Mouse (Mus musculus) midbrain, embryonic 16.5 days (tissue): ENCODE data around the gene Dchs2. TPM values are rescaled to one million over a fixed set of nuclear protein-coding genes. Genes with fewer than 3 reads are reported as not detected.

Source experiments
- ATAC-seq: fragments of 200-750 bp; cut with Nextera tagmentation; 2 replicates; pipeline ENCODE4 v1.8.0; 2017; ENCODE audit warnings: moderate TSS enrichment
- H3K27ac ChIP-seq: fragments of 300-500 bp; sonication (generic); 2 replicates; pipeline ENCODE4 v1.5.1; 2014; ENCODE audit warnings: mild to moderate bottlenecking, low read length, mixed read lengths
- H3K27me3 ChIP-seq: fragments of 300-500 bp; sonication (generic); 2 replicates; pipeline ENCODE4 v1.6.1; 2014; ENCODE audit warnings: low read depth, low read length, mixed read lengths; ENCODE audit not compliant: control insufficient read depth, insufficient read depth
- H3K36me3 ChIP-seq: fragments of 300-500 bp; sonication (generic); 2 replicates; pipeline ENCODE4 v1.6.1; 2014; ENCODE audit warnings: mild to moderate bottlenecking, low read length, moderate library complexity, mixed read lengths; ENCODE audit not compliant: control insufficient read depth, insufficient read depth
- H3K4me1 ChIP-seq: fragments of 300-500 bp; sonication (generic); 2 replicates; pipeline ENCODE4 v1.6.1; 2014; ENCODE audit warnings: mild to moderate bottlenecking, low read length, mixed read lengths; ENCODE audit not compliant: control insufficient read depth, insufficient read depth
- H3K4me2 ChIP-seq: fragments of 300-500 bp; sonication (generic); 2 replicates; pipeline ENCODE4 v1.6.1; 2014; ENCODE audit warnings: mild to moderate bottlenecking, low read length, mixed read lengths
- H3K4me3 ChIP-seq: fragments of 300-500 bp; sonication (generic); 2 replicates; pipeline ENCODE4 v1.5.1; 2014; ENCODE audit warnings: low read depth, mild to moderate bottlenecking, low read length, moderate library complexity, mixed read lengths
- H3K9ac ChIP-seq: fragments of 300-500 bp; sonication (generic); 2 replicates; pipeline ENCODE4 v1.6.1; 2014; ENCODE audit warnings: low read depth, low read length, mixed read lengths
- H3K9me3 ChIP-seq: fragments of 300-500 bp; sonication (generic); replicated peaks from 2 replicates; pipeline ENCODE4 v1.6.1; 2014; ENCODE audit warnings: mild to moderate bottlenecking, low read length, mixed read lengths; ENCODE audit not compliant: control insufficient read depth, poor library complexity, severe bottlenecking
- WGBS: fragments of 180-500 bp; shearing (Covaris S2); extraction: QIAGEN DNeasy Blood & Tissue Kit; methylation state at CpG from one replicate; pipeline ENCODE4 v1.1.7; 2014; 5-methylcytosine and 5-hydroxymethylcytosine counted together
- polyA plus RNA-seq: library from polyadenylated mRNA; unstranded; fragments of >200 nt; fragmentation: Nextera tagmentation; extraction: Ambion mirVana; gene quantifications from 2 replicates; pipeline ENCODE4 v1.2.1, GENCODE M21; 2015

The Dchs2 gene
- 0.69 and 0.75 TPM in 2 replicates for polyA plus RNA-seq

DNA sequence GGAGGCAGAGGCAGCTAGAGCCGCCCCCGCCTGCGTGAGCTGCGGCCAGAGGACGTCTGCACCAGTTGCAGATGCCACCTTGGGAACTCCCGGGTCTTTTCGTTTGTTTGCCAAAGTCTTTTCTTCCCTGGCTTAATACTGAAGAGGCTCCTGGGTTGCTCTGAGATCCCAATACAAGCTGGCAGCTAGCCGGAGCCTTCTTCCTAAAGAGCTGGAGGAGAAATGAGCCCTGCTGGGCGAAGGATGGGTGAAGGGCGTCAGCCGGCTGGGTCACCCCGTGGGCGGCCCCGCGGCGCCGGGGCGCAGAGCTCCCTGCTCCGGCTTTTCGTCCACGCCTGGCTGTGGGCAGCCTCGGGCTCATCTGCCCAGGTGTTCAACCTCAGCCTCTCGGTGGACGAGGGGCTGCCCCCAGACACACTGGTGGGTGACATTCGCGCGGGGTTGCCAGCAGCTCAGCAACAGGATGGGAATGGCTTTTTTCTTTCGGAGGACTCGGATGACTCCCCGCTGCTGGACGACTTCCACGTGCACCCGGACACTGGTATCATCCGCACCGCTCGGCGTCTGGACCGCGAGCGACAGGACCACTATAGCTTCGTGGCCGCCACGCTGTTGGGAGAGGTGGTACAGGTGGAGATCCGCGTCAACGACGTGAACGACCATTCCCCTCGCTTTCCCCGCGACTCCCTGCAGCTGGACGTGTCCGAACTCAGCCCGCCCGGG, at the start of gene Dchs2:
Gene Dchs2 (plus strand): TSS at position 223 of the 723 bp plus-strand sequence.
- WGBS: under 1% methylated on average over 55 of the region's 55 CpGs
- H3K9ac ChIP-seq: peak within 1 kb of the TSS; percentile 77

DNA sequence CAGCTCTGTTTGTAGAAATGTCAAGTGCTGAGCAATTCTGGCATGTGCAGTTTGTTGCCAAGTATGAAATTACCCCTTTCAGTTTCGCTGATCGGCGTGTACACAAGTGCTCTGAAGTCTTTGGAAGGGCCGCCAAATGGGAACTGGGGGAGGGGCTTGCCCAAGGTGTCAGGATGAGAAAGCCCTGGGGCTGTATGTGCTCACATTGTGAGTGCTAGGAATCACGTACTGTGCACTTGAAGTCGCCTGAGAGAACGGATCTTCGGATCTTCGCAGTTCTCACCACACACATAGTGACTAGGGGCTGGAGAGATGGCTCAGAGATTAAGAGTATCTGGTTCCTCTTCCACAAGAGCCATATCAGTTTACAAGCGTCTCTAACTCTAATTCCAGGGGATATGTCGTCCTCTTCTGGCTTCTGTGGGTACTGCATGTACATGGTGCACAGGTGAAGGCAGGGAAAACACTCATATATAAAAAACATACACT, 47.1 kb upstream of the Dchs2 start:
- WGBS: 5% methylated on average over 11 of the region's 11 CpGs
- H3K4me2 ChIP-seq: peak overlapping the region; percentile 48
- no peak overlapping the region for H3K9ac ChIP-seq
- no peaks in the 10 kb centered on the region for H3K27me3 ChIP-seq
- no peaks in the 10 kb centered on the region for H3K36me3 ChIP-seq
- ATAC-seq: peak; percentile 61; the same call in 1 of the 2 replicates
- no peaks in the 10 kb centered on the region for H3K4me1 ChIP-seq
- H3K27ac ChIP-seq: no peak overlapping the region
- no peak overlapping the region for H3K4me3 ChIP-seq
- no peaks in the 10 kb centered on the region for H3K9me3 ChIP-seq

More for the DNA sequence above, at the start of gene Dchs2:
- H3K4me1 ChIP-seq: peaks cover 11% of the 10 kb centered on the region; the same call in 1 of the 2 replicates
- H3K36me3 ChIP-seq: no peaks in the 10 kb centered on the region
- H3K9me3 ChIP-seq: no peaks in the 10 kb centered on the region
- H3K4me2 ChIP-seq: peak within 1 kb of the TSS; percentile 100
- ATAC-seq: peak; percentile 54
- H3K4me3 ChIP-seq: peak within 1 kb of the TSS; percentile 69
- H3K27me3 ChIP-seq: peaks cover 24% of the 10 kb centered on the region
- peak within 1 kb of the TSS; percentile 26 for H3K27ac ChIP-seq

DNA sequence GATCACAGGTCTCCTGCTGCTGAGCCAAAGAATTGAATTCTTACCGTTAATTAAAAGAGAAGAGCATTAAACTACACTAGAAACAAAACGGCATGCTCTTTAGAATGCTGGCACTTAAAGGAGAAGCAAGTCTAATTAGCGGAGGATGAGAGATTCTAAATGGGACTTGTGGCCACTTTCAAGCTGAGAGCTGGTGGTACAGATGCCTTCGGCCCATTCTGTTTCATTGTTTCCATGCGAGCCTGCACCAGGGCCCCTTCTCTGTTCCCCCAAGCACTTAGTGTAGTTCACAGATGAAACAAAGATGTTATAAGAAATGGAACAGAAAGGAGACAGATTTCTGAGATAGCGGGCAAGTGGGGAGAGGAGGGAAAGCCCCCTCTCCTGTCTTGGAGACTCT, 30.2 kb upstream of the Dchs2 start:
- Histone ChIP-seq H3K27me3 (no peaks in the 10 kb centered on the region), H3K27ac (peak overlapping the region; percentile 42; the same call in 1 of the 2 replicates), H3K4me1 (peaks cover 31% of the 10 kb centered on the region), H3K4me3 (no peak overlapping the region), H3K36me3 (no peaks in the 10 kb centered on the region), H3K4me2 (no peak overlapping the region), H3K9ac (no peak overlapping the region), H3K9me3 (no peaks in the 10 kb centered on the region)
- WGBS: 18% methylated on average over 6 of the region's 6 CpGs
- ATAC-seq: no peak

DNA sequence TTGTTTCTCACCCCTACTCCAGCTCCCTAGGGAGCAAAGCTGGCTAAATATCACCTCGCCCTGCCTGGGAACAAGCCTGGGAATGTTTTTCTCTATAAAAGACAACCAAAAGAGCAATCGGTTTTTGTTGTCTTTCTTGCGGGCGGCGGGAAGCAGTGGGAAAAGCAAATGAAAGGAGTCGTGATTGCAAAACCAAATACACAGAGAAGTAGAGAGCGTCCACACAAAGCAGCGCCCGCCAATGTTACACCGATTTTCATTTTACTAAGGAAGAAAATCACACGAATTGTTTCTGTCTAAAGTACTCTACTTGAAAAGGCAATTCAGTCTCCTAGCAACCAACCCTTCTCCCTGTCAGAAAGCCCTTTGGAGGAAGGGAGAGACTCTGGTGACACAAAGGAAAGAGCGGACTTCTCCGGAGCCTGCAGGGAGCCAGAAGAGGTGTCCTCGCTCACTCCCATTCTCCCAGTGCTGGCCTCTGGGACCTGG, 29.2 kb upstream of the Dchs2 start:
- Histone ChIP-seq H3K9ac (peak overlapping the region; percentile 50), H3K4me3 (peak overlapping the region; percentile 25), H3K36me3 (no peaks in the 10 kb centered on the region), H3K9me3 (no peaks in the 10 kb centered on the region), H3K4me2 (peak overlapping the region; percentile 55), H3K4me1 (peaks cover 31% of the 10 kb centered on the region), H3K27me3 (no peaks in the 10 kb centered on the region; the same call in 1 of the 2 replicates), H3K27ac (peak overlapping the region; percentile 83)
- ATAC-seq: peak; percentile 90
- WGBS: under 1% methylated on average over 14 of the region's 14 CpGs

DNA sequence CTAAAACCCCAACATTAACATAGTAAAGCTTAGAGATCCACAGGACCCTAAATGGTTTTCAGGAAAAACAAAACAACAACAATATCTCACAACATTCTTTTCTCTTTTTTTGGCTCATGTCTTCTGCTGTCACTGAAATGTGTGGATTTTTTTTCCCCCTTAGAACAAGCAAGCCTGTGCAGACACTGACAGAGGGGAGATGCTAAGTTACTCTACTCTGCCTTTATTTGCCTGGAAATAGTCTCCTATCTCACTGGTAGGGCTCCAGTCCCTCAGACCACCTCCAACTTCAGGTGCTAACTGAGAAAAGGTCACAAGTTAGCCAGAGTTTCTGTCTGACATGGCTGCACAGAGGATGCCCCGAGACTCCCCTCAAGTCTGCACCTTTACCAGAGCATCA, 28.6 kb upstream of the Dchs2 start:
- Histone ChIP-seq H3K27ac (peak overlapping the region; percentile 83), H3K27me3 (no peaks in the 10 kb centered on the region; the same call in 1 of the 2 replicates), H3K4me2 (peak overlapping the region; percentile 55), H3K9ac (peak overlapping the region; percentile 50), H3K4me1 (peaks cover 31% of the 10 kb centered on the region), H3K36me3 (no peaks in the 10 kb centered on the region), H3K4me3 (peak overlapping the region; percentile 25), H3K9me3 (no peaks in the 10 kb centered on the region)
- peak; percentile 47 for ATAC-seq
- 81% methylated on average over 1 of the region's 1 CpGs for WGBS

DNA sequence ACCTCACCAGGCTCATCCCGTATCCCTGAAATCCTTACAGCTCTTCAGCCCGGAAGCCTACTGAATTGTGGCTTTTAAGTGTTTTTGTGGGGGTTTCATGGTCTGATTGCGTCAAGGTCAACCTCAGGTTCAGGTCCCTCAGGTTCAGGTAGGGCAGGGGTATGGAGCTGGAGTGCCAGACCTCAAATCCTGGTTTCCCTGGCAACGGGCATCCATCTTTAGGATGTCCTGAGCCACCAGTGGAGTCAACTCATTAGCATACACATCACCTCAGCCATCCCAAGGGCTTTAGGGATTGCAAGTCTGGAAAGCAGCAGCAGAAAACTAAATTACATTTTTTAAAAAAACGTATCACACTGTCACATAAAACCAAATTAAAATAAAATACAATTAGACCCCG, 28.1 kb upstream of the Dchs2 start:
- Histone ChIP-seq H3K4me1 (peaks cover 31% of the 10 kb centered on the region), H3K4me3 (no peak overlapping the region), H3K36me3 (no peaks in the 10 kb centered on the region), H3K27ac (peak overlapping the region; percentile 83; the same call in 1 of the 2 replicates), H3K9me3 (no peaks in the 10 kb centered on the region), H3K27me3 (no peaks in the 10 kb centered on the region; the same call in 1 of the 2 replicates), H3K4me2 (no peak overlapping the region), H3K9ac (no peak overlapping the region)
- 61% methylated on average over 6 of the region's 6 CpGs for WGBS
- peak; percentile 53; the same call in 1 of the 2 replicates for ATAC-seq

DNA sequence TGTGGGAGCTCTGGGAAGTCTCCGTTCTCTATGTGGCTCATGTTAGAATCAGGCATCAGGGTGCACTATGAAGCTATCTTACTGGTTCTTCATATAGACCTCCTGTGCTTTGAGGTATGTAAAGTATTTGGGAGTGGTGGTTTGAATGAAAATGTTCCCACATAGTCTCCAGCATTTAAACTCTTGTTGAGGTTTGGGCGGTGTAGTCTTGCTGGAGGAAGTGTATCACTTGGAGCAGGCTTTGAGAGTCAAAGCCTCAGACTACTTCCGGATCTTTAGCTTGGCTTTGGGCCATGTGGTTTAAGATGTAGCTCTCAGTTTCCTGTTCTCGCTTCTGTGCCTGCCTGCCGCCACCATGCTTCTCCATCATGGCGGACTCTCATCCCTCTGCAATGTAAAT, 25.5 kb upstream of the Dchs2 start:
- ATAC-seq: no peak
- WGBS: 95% methylated on average over 6 of the region's 6 CpGs
- Histone ChIP-seq H3K9ac (no peak overlapping the region), H3K27ac (no peak overlapping the region), H3K4me1 (peaks cover 27% of the 10 kb centered on the region), H3K27me3 (no peaks in the 10 kb centered on the region; the same call in 1 of the 2 replicates), H3K9me3 (no peaks in the 10 kb centered on the region), H3K36me3 (no peaks in the 10 kb centered on the region), H3K4me2 (no peak overlapping the region), H3K4me3 (no peak overlapping the region)

DNA sequence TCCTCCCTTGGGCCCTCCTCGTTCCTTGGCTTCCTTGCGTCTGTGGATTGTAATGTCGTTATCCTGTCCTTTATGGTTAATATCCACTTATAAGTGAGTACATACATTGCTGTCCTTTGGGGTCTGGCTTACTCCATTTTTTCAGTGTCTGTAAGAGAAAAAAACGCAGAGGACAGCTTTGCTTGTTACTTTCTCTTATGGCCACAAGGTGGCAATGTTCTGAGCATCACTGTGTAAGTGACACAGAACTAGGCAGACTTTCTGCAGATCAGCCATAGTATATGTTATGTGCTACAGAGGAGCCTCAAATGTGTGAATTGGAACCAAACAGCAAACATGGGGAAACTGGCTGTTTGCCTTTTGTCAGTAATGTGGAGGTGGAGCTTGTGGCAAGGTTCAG, 17.6 kb upstream of the Dchs2 start:
- H3K4me2 ChIP-seq: no peak overlapping the region
- no peaks in the 10 kb centered on the region for H3K9me3 ChIP-seq
- WGBS: 37% methylated on average over 4 of the region's 4 CpGs
- no peak overlapping the region for H3K9ac ChIP-seq
- H3K36me3 ChIP-seq: no peaks in the 10 kb centered on the region
- no peaks in the 10 kb centered on the region for H3K27me3 ChIP-seq
- peak; percentile 69; the same call in 1 of the 2 replicates for ATAC-seq
- H3K27ac ChIP-seq: no peak overlapping the region
- H3K4me3 ChIP-seq: no peak overlapping the region
- H3K4me1 ChIP-seq: peaks cover 15% of the 10 kb centered on the region
